Mouse (Mus musculus): ENCODE measurements around the gene Kif1c. TPM values are rescaled to one million over a fixed set of nuclear protein-coding genes. Genes with fewer than 3 reads are reported as not detected.
A peak's percentile ranks its signal among the peaks of the same experiment; 100 is the strongest.

Kif1c gene
- polyA plus RNA-seq, 1 experiment = 94.9 TPM

DNA sequence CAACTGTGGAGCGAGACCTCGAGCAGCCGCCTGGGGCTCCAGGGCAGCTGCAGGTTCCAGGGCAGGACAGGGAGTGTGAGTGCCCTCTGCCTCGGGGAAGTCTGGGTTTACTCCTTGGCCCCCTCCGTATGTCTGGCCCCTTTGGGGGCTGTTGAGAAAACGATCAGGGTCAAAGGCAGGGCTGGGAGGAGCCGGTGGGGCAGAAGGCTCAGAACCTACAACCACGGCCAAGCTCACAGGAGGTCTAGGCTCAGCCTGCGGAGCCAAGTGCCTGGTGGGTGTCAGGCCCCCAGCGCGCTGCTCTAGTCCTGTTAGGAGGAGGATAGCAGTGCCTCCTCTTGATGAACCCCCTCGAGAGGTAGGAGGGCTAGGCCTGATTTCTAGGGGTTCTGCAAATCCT lies 19.2 kb upstream of the Kif1c start:
- no peaks in the 10 kb centered on the region; the same call in 1 of the 2 replicates for H3K36me3 ChIP-seq (ENCODE audit: control insufficient read depth, insufficient read depth, low read length)
- DNase-seq = no peak
- H3K27me3 ChIP-seq (replicated peaks; ENCODE audit: control insufficient read depth, insufficient read depth, low read length) = no peaks in the 10 kb centered on the region
- 80% methylated on average over 12 of the region's 12 CpGs for WGBS
- TF ChIP-seq CTCF (conservative IDR thresholded peaks at IDR 0.05; ENCODE audit: insufficient read depth, insufficient read length, low read depth, low read length) (no peak), POLR2A (IDR thresholded peaks at IDR 0.05; ENCODE audit: low read depth, low read length) (no peak)
- H3K27ac ChIP-seq (ENCODE audit: insufficient read depth, low read depth, low read length) = no peak overlapping the region
- H3K4me3 ChIP-seq (ENCODE audit: insufficient read depth, low read depth, low read length) = no peak overlapping the region
- H3K4me1 ChIP-seq (ENCODE audit: control insufficient read depth, insufficient read depth, low read length) = no peaks in the 10 kb centered on the region

DNA sequence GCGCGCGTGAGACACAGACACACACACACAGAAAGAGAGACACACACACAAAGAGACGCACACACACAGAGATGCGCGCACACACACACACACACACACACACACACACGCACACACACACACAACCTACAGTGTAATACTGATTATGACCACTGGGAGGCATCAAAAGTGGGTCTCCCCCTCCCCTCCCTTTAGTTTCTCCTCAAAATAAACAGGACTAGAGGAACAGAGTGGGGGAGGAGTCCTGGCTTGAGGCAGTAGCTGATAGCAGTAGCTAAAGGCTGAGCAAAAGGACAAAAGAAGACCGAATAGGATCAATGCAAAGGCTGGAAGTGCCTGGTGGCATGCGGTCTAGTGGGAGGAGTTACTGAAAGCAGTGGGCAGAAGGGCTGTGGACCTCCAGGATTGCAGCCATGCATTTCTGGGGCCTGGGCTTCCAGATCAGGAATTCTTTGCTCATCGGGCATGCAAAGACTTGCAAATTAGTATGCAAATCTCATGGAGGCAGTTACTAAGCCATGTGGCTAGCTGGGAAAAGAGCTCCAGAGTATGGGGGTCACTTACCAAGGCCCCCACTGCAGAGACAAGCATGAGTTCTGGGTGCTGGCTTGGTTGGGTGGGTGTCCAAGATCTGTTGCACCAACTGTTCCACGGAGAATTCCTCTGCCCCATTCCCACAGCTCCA lies 18.3 kb upstream of the Kif1c start:
- Histone ChIP-seq H3K4me1 (ENCODE audit: control insufficient read depth, insufficient read depth, low read length) (no peaks in the 10 kb centered on the region), H3K27ac (ENCODE audit: insufficient read depth, low read depth, low read length) (no peak overlapping the region), H3K4me3 (ENCODE audit: insufficient read depth, low read depth, low read length) (no peak overlapping the region), H3K36me3 (ENCODE audit: control insufficient read depth, insufficient read depth, low read length) (no peaks in the 10 kb centered on the region; the same call in 1 of the 2 replicates), H3K27me3 (replicated peaks; ENCODE audit: control insufficient read depth, insufficient read depth, low read length) (no peaks in the 10 kb centered on the region)
- WGBS = 55% methylated on average over 11 of the region's 11 CpGs
- DNase-seq = no peak
- TF ChIP-seq CTCF (conservative IDR thresholded peaks at IDR 0.05; ENCODE audit: insufficient read depth, insufficient read length, low read depth, low read length) = peak; percentile 43; the same call in 1 of the 2 replicates
- no peak for TF ChIP-seq POLR2A (IDR thresholded peaks at IDR 0.05; ENCODE audit: low read depth, low read length)

- Histone ChIP-seq H3K4me1 (ENCODE audit: control insufficient read depth, insufficient read depth, low read length) (peaks cover 4% of the 10 kb centered on the region), H3K27me3 (replicated peaks; ENCODE audit: control insufficient read depth, insufficient read depth, low read length) (no peaks in the 10 kb centered on the region), H3K27ac (ENCODE audit: insufficient read depth, low read depth, low read length) (no peak overlapping the region), H3K36me3 (ENCODE audit: control insufficient read depth, insufficient read depth, low read length) (no peaks in the 10 kb centered on the region; the same call in 1 of the 2 replicates), H3K4me3 (ENCODE audit: insufficient read depth, low read depth, low read length) (no peak overlapping the region)
- TF ChIP-seq CTCF (conservative IDR thresholded peaks at IDR 0.05; ENCODE audit: insufficient read depth, insufficient read length, low read depth, low read length) (no peak), POLR2A (IDR thresholded peaks at IDR 0.05; ENCODE audit: low read depth, low read length) (no peak)
- no peak for DNase-seq
- WGBS = 86% methylated on average over 5 of the region's 5 CpGs
These were observed 16.7 kb upstream of the Kif1c start for GRCm38 (mm10) chr11:70683640-70684039.

DNA sequence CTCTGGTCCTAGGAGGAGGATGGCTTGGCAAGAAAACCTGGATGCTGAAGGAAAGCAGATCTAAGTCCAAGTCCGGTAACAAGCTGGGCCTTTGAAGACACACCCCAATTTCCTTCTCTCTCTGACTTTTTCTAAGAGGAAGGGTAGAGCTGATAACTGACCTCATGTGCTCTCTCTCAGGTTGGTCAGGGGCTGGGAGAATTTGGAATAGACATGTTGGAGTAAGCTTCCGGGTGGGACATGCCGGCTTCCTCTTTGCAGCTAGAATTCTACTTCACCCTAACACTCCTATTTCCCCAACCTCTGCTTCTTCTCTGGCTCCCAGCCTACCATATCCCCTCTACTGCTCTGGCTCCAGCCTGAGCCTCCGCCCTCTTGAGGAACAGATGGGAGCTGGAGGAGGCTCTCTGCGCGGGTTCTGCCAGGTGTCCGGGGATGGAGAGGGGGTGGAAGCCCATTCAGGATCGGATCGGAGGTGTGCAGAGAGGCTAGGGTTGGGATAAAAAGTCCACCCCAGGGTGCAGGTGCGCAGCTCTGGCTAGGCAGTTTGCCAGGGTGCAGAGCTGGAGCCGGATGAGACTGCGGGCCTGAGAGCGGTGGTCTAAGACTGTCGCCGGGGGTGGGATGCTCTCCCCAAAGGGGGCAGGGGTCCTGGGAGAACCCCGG lies 13.3 kb upstream of the Kif1c start:
- no peaks in the 10 kb centered on the region for H3K36me3 ChIP-seq (ENCODE audit: control insufficient read depth, insufficient read depth, low read length)
- 2% methylated on average over 16 of the region's 16 CpGs for WGBS
- peaks cover 11% of the 10 kb centered on the region for H3K4me1 ChIP-seq (ENCODE audit: control insufficient read depth, insufficient read depth, low read length)
- H3K27me3 ChIP-seq (replicated peaks; ENCODE audit: control insufficient read depth, insufficient read depth, low read length) = no peaks in the 10 kb centered on the region
- H3K4me3 ChIP-seq (ENCODE audit: insufficient read depth, low read depth, low read length) = peak overlapping the region; percentile 54
- TF ChIP-seq POLR2A (IDR thresholded peaks at IDR 0.05; ENCODE audit: low read depth, low read length) = no peak
- TF ChIP-seq CTCF (conservative IDR thresholded peaks at IDR 0.05; ENCODE audit: insufficient read depth, insufficient read length, low read depth, low read length) = no peak
- peak; percentile 38 for DNase-seq
- H3K27ac ChIP-seq (ENCODE audit: insufficient read depth, low read depth, low read length) = peak overlapping the region; percentile 8; the same call in 1 of the 2 replicates

GRCm38 (mm10) chr11:70687601-70688199 lies 12.6 kb upstream of the Kif1c start, which contains the start of gene Camta2:
TSS of gene Camta2 (minus strand) at chr11:70688105.
- H3K36me3 ChIP-seq (ENCODE audit: control insufficient read depth, insufficient read depth, low read length) = no peaks in the 10 kb centered on the region
- peak within 1 kb of the TSS; percentile 66 for H3K27ac ChIP-seq (ENCODE audit: insufficient read depth, low read depth, low read length)
- H3K4me3 ChIP-seq (ENCODE audit: insufficient read depth, low read depth, low read length) = peak within 1 kb of the TSS; percentile 54
- no peak for TF ChIP-seq CTCF (conservative IDR thresholded peaks at IDR 0.05; ENCODE audit: insufficient read depth, insufficient read length, low read depth, low read length)
- TF ChIP-seq POLR2A (IDR thresholded peaks at IDR 0.05; ENCODE audit: low read depth, low read length) = peak; percentile 42
- DNase-seq = peak; percentile 92
- H3K4me1 ChIP-seq (ENCODE audit: control insufficient read depth, insufficient read depth, low read length) = peaks cover 11% of the 10 kb centered on the region
- no peaks in the 10 kb centered on the region for H3K27me3 ChIP-seq (replicated peaks; ENCODE audit: control insufficient read depth, insufficient read depth, low read length)
- WGBS = under 1% methylated on average over 55 of the region's 55 CpGs

GRCm38 (mm10) chr11:70688372-70688771 lies 12.0 kb upstream of the Kif1c start:
- H3K27me3 ChIP-seq (replicated peaks; ENCODE audit: control insufficient read depth, insufficient read depth, low read length) = no peaks in the 10 kb centered on the region
- H3K36me3 ChIP-seq (ENCODE audit: control insufficient read depth, insufficient read depth, low read length) = no peaks in the 10 kb centered on the region
- H3K4me1 ChIP-seq (ENCODE audit: control insufficient read depth, insufficient read depth, low read length) = peaks cover 11% of the 10 kb centered on the region
- 15% methylated on average over 8 of the region's 8 CpGs for WGBS
- DNase-seq = no peak
- peak overlapping the region; percentile 54 for H3K4me3 ChIP-seq (ENCODE audit: insufficient read depth, low read depth, low read length)
- TF ChIP-seq CTCF (conservative IDR thresholded peaks at IDR 0.05; ENCODE audit: insufficient read depth, insufficient read length, low read depth, low read length) = no peak
- H3K27ac ChIP-seq (ENCODE audit: insufficient read depth, low read depth, low read length) = peak overlapping the region; percentile 66

DNA sequence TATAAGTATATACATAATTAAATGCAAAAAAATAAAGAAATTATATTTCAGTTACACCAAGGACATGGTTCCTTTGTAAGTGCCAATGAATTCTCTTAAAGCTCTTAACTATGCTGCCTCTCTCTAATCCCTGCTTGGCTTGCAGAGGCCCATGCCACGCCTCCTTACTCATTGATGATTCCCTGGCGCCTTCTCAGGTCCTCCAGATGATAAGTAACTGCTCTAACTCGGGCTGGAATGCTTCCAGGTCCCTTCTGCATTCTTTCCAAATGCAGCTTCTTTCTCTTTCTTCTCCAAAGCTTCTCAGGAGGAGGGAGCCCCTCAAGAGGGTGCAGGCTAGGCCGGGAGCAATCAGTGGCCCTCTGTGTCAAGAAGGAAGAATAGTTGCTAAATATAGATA lies 10.8 kb upstream of the Kif1c start:
- no peak overlapping the region for H3K27ac ChIP-seq (ENCODE audit: insufficient read depth, low read depth, low read length)
- H3K4me1 ChIP-seq (ENCODE audit: control insufficient read depth, insufficient read depth, low read length) = peaks cover 11% of the 10 kb centered on the region
- H3K4me3 ChIP-seq (ENCODE audit: insufficient read depth, low read depth, low read length) = no peak overlapping the region
- DNase-seq = peak; percentile 65
- no peaks in the 10 kb centered on the region for H3K27me3 ChIP-seq (replicated peaks; ENCODE audit: control insufficient read depth, insufficient read depth, low read length)
- no peaks in the 10 kb centered on the region for H3K36me3 ChIP-seq (ENCODE audit: control insufficient read depth, insufficient read depth, low read length)
- 64% methylated on average over 4 of the region's 4 CpGs for WGBS
- TF ChIP-seq CTCF (conservative IDR thresholded peaks at IDR 0.05; ENCODE audit: insufficient read depth, insufficient read length, low read depth, low read length) = no peak
- TF ChIP-seq POLR2A (IDR thresholded peaks at IDR 0.05; ENCODE audit: low read depth, low read length) = no peak

Data from kidney, adult 2 months (tissue).